Mouse (Mus musculus): ENCODE data around the gene Speer4a. TPM values are rescaled to one million over a fixed set of nuclear protein-coding genes. Genes with fewer than 3 reads are reported as not detected.
"Not testable (repeated sequence)": the region's sequence is repeated elsewhere in the genome, so short reads cannot be mapped to it uniquely, and the experiment has no call there.

Speer4a gene
- polyA plus RNA-seq (2021) = not detected

DNA sequence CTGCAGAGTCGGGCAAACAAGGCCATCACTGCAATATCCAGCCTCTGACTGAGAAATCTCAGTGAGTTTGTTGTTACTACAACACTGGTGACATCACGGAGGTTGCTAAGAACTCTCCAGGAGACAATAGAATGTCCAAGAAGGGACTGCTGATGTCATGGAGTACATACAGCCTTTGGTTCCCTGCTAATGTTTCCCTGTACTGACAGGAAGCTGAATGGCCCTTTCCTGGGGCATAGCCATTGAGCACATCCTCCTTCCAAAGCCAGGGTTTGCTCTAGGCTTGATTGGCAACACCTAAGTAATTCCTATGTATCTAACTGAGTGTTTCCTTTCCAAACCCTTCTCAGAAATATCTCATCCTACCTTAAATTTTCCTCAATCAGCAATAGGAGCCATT, at the start of gene Speer4a:
TSS of gene Speer4a (minus strand) at position 101 of the 400 bp plus-strand sequence.
- CTCF ChIA-PET; H3K27me3 ChIP-seq; ATAC-seq; DNase-seq (ENCODE audit: low read depth, low spot score); POLR2A ChIA-PET; in situ Hi-C loops (cut with MboI; ENCODE audit: low pct_unique_long_range_greater_than_20kb): not testable (repeated sequence)

DNA sequence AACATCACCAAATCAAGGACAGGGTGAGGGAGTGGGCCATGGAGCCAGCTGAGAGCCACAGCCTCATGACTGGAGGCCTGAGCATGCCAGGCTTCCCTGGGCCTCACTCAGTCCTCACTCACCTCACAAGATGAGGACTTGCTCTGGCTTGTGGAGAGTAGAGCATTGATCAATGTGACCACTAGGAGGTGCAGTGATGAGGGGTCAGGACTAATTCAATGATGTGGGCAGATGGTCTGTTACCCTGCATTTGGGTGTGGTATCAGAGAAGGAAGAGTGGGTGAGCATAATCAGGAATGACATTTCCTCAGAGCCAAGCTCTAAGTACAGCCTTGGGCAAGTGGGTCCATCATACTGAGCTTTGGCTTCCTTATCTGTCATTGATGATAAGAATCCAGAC, 39.7 kb upstream of the Speer4a start:
- H3K27me3 ChIP-seq; POLR2A ChIA-PET; DNase-seq (ENCODE audit: low read depth, low spot score); CTCF ChIA-PET; in situ Hi-C loops (cut with MboI; ENCODE audit: low pct_unique_long_range_greater_than_20kb); ATAC-seq: not testable (repeated sequence)

DNA sequence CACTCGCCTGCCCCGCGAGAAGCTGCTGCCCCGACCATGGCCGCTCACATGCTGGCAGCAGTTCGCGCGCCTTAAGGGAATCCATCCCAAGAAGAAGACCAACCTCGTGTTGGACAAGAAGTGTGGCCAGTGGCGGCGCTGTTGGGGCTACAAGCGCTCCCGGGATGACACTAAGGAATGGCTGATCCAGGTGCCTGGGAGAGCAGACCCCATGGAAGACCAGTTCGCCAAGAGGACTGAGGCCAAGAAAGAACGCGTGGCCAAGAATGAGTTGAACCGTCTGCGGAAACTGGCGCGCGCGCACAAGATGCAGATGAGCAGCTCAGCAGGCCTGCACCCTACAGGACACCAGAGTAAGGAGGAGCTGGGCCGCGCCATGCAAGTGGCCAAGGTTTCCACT, 31.4 kb upstream of the Speer4a start:
- TF ChIP-seq CTCF (IDR thresholded peaks at IDR 0.05) = no peak
- ChIA-PET POLR2A (no interaction called here), CTCF (no interaction called here)
- no peaks in the 10 kb centered on the region for H3K27me3 ChIP-seq
- no peak for DNase-seq (ENCODE audit: low read depth, low spot score)
- no peak for ATAC-seq
- in situ Hi-C loops (cut with MboI; ENCODE audit: low pct_unique_long_range_greater_than_20kb) = no loop called here

DNA sequence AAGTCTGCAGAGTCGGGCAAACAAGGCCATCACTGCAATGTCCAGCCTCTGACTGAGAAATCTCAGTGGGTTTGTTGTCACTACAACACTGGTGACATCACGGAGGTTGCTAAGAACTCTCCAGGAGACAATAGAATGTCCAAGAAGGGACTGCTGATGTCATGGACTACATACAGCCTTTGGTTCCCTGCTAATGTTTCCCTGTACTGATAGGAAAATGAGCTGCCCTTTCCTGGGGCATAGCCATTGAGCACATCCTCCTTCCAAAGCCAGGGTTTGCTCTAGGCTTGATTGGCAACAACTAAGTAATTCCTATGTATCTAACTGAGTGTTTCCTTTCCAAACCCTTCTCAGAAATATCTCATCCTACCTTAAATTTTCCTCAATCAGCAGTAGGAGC, 19.1 kb upstream of the Speer4a start, which contains the start of gene Gm7347:
TSS of gene Gm7347 (minus strand) at position 101 of the 400 bp plus-strand sequence.
- DNase-seq (ENCODE audit: low read depth, low spot score); ATAC-seq; CTCF ChIA-PET; POLR2A ChIA-PET; H3K27me3 ChIP-seq; in situ Hi-C loops (cut with MboI; ENCODE audit: low pct_unique_long_range_greater_than_20kb): not testable (repeated sequence)

DNA sequence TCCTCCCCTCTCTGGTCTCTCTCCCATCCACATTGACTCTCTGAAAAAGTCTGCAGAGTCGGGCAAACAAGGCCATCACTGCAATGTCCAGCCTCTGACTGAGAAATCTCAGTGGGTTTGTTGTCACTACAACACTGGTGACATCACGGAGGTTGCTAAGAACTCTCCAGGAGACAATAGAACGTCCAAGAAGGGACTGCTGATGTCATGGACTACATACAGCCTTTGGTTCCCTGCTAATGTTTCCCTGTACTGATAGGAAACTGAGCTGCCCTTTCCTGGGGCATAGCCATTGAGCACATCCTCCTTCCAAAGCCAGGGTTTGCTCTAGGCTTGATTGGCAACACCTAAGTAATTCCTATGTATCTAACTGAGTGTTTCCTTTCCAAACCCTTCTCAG, 16.5 kb downstream of the Speer4a start, which contains the start of gene Gm5862:
TSS of gene Gm5862 (minus strand) at position 101 of the 400 bp plus-strand sequence.
- DNase-seq (ENCODE audit: low read depth, low spot score); in situ Hi-C loops (cut with MboI; ENCODE audit: low pct_unique_long_range_greater_than_20kb); H3K27me3 ChIP-seq; CTCF ChIA-PET; ATAC-seq; POLR2A ChIA-PET: not testable (repeated sequence)

DNA sequence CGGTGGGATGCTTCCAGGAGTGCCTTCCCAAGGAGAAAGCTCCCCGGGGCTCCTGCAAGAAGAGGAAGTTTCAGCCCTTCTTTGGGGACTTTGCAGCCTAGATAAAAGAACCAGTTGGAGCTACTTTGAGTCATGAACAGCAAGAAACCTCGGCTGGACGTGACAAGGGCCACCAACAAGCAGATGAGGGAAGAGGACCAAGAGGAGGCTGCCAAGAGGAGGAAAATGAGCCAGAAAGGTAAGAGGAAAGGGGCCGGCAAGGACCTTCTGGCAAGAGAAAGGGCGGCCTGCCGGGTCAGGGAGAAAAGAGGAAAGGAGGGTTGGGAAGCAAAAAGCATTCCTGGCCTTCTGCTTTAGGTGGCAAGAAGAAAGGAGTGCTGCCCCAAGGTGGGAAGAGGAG, 31.7 kb downstream of the Speer4a start:
- ATAC-seq; in situ Hi-C loops (cut with MboI; ENCODE audit: low pct_unique_long_range_greater_than_20kb); H3K27me3 ChIP-seq; DNase-seq (ENCODE audit: low read depth, low spot score); POLR2A ChIA-PET; CTCF ChIA-PET: not testable (repeated sequence)

DNA sequence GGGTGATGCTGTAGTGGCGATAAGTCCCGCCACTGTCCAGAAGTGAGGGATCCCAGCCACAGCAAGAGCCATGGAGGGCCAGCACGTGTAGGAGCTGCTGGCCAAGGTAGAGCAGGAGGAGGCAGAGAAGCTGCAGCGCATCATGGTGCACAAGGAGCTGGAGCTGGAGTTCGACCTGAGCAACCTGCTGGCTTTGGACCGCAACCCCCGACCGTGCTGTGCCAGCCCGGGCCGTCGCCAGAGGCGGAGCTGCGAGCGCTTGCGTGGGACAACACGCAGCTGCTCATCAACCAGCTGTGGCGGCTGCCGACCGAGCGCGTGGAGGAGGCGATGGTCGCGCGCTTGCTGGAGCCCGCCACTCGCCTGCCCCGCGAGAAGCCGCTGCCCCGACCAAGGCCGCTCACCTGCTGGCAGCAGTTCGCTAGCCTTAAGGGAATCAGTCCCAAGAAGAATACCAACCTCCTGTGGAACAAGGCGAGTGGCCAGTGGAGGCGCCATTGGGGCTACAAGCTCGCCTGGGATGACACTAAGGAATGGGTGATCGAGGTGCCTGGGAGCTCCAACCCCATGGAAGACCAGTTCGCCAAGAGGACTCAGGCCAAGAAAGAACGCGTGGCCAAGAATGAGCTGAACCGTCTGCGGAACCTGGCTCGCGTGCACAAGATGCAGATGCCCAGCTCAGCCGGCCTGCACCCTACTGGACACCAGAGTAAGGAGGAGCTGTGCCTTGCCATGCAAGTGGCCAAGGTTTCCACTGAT, 32.2 kb downstream of the Speer4a start:
- POLR2A ChIA-PET; ATAC-seq; H3K27me3 ChIP-seq; CTCF ChIA-PET; DNase-seq (ENCODE audit: low read depth, low spot score); in situ Hi-C loops (cut with MboI; ENCODE audit: low pct_unique_long_range_greater_than_20kb): not testable (repeated sequence)

DNA sequence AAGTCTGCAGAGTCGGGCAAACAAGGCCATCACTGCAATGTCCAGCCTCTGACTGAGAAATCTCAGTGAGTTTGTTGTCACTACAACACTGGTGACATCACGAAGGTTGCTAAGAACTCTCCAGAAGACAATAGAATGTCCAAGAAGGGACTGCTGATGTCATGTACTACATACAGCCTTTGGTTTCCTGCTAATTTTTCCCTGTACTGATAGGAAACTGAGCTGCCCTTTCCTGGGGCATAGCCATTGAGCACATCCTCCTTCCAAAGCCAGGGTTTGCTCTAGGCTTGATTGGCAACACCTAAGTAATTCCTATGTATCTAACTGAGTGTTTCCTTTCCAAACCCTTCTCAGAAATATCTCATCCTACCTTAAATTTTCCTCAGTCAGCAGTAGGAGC, 34.7 kb downstream of the Speer4a start, which contains the start of gene Gm1979:
TSS of gene Gm1979 (minus strand) at position 101 of the 400 bp plus-strand sequence.
- DNase-seq (ENCODE audit: low read depth, low spot score); in situ Hi-C loops (cut with MboI; ENCODE audit: low pct_unique_long_range_greater_than_20kb); H3K27me3 ChIP-seq; POLR2A ChIA-PET; ATAC-seq; CTCF ChIA-PET: not testable (repeated sequence)

DNA sequence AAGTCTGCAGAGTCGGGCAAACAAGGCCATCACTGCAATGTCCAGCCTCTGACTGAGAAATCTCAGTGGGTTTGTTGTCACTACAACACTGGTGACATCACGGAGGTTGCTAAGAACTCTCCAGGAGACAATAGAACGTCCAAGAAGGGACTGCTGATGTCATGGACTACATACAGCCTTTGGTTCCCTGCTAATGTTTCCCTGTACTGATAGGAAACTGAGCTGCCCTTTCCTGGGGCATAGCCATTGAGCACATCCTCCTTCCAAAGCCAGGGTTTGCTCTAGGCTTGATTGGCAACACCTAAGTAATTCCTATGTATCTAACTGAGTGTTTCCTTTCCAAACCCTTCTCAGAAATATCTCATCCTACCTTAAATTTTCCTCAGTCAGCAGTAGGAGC, 50.8 kb downstream of the Speer4a start, which contains the start of gene Gm21698:
TSS of gene Gm21698 (minus strand) at position 101 of the 400 bp plus-strand sequence.
- in situ Hi-C loops (cut with MboI; ENCODE audit: low pct_unique_long_range_greater_than_20kb); DNase-seq (ENCODE audit: low read depth, low spot score); H3K27me3 ChIP-seq; CTCF ChIA-PET; POLR2A ChIA-PET; ATAC-seq: not testable (repeated sequence)

Other genes starting within 250 kb of the Speer4a start
- not detected for gene Gm21663, start 97.2 kb downstream of the Speer4a start, polyA plus RNA-seq (2021)
- gene Gm21671, start 85.1 kb downstream of the Speer4a start, polyA plus RNA-seq (2021) = not detected
- gene Gm21680, start 66.9 kb downstream of the Speer4a start, polyA plus RNA-seq (2021) = not detected
- gene Gm21698, start 50.9 kb downstream of the Speer4a start, polyA plus RNA-seq (2021) = not detected
- not detected for gene Gm1979, start 34.8 kb downstream of the Speer4a start, polyA plus RNA-seq (2021)
- gene Gm5862, start 16.6 kb downstream of the Speer4a start, polyA plus RNA-seq (2021) = not detected
- gene Gm7347, start 19.0 kb upstream of the Speer4a start, polyA plus RNA-seq (2021) = not detected
- not detected for gene Gm10471, start 49.7 kb upstream of the Speer4a start, polyA plus RNA-seq (2021)
- not detected for gene 5031410I06Rik, start 65.8 kb upstream of the Speer4a start, polyA plus RNA-seq (2021)
- gene Gm10220, start 81.9 kb upstream of the Speer4a start, polyA plus RNA-seq (2021) = not detected
- 0.08 TPM for gene Gm7361, start 218.1 kb upstream of the Speer4a start, polyA plus RNA-seq (2021)